Mouse (Mus musculus) spleen, adult 2 months (tissue): Measurements from ENCODE around the gene Jtb.

Experiments used
- CTCF ChIP-seq: fragments of 200-500 bp; IDR thresholded peaks from 2 replicates; pipeline ENCODE4 v1.5.1; 2011; ENCODE audit warnings: mild to moderate bottlenecking, inconsistent platforms; ENCODE audit not compliant: insufficient read depth, insufficient read length, insufficient replicate concordance; ENCODE audit errors: extremely low read depth
- POLR2A ChIP-seq: fragments of 200-500 bp; IDR thresholded peaks from 2 replicates; pipeline ENCODE4 v1.6.1; 2011; ENCODE audit warnings: low read depth, low read length, inconsistent platforms

- no peak for TF ChIP-seq CTCF
- peak; percentile 49; the same call in 1 of the 2 replicates for TF ChIP-seq POLR2A
Observed at GRCm38 (mm10) chr3:90264687-90265033, 33.3 kb downstream of the Jtb start.
